ENCODE assay signal across 11 mouse cellular contexts in the genomic region with DNA sequence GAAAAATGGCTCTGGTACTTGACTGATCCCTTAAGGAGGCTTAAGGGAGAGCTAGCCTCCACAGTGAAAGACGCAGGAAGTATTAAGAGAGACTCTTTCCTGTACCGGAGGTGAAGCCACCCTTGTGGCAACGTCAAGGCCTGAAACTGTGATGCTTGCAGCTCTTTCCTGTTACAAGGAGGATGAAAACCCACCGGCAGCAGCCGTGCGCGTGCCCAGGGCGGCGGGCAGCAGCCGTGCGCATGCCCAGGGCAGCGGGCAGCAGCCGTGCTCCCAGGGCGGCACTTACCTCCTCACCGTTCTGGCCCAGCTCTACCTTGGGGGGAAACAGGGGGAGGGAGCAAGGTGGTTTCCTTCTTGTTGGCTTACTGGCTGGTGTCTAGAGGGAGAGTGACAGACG. TPM values are rescaled to one million over a fixed set of nuclear protein-coding genes. Genes with fewer than 3 reads are reported as not detected.
A peak's percentile ranks its signal among the peaks of the same experiment; 100 is the strongest.
DNase-seq lines count a peak whose midpoint lies in the region; ATAC-seq and TF ChIP-seq lines count a peak whose summit lies in the region.
"Had no signal": no experiment of that assay in that cellular context is flagged by ENCODE, and none has a peak within 500 bp of the region (broad histone marks: within the 10 kb centered on the region; RNA-seq: fewer than 3 reads in every experiment).

No protein-coding gene starts in this region.

- no peaks in the 10 kb centered on the region for H3K9me3 ChIP-seq in lung, embryonic 14.5 days (ENCODE audit: low read depth, low read length)
- no peaks in the 10 kb centered on the region for H3K9me3 ChIP-seq in heart, embryonic 16.5 days (replicated peaks; ENCODE audit: control insufficient read depth, low read length)
- H3K9me3 ChIP-seq: embryonic facial prominence, embryonic 13.5 days had no signal

- WGBS in lung, embryonic 14.5 days: 74% methylated on average over 16 of the region's 16 CpGs
- 67% methylated on average over 16 of the region's 16 CpGs for WGBS in heart, embryonic 16.5 days

- no peak for TF ChIP-seq CTCF in lung, embryonic 14.5 days (IDR thresholded peaks at IDR 0.05; ENCODE audit: low read depth)

- no peak overlapping the region for H3K9ac ChIP-seq in lung, embryonic 14.5 days
- peak overlapping the region; percentile 61 for H3K9ac ChIP-seq in heart, embryonic 16.5 days (ENCODE audit: low read length)
- H3K9ac ChIP-seq: embryonic facial prominence, embryonic 13.5 days had no signal

- DNase-seq in heart, adult 11 months: peak; percentile 92
- DNase-seq in heart, postnatal 4 days: no peak
- DNase-seq in lung, embryonic 14.5 days: no peak
- DNase-seq in lung, adult 18-20 months: no peak
- DNase-seq in splenic B cell, adult 2 months (ENCODE audit: low read depth, low spot score): peak; percentile 58
- DNase-seq in lung, postnatal 14 days: no peak
- no peak for DNase-seq in layer of hippocampus, adult 9-10 months (ENCODE audit: low spot score)
- DNase-seq: adrenal gland, postnatal 25 days had no signal

- H3K36me3 ChIP-seq in lung, embryonic 14.5 days (ENCODE audit: insufficient read depth): peaks cover 8% of the 10 kb centered on the region; the same call in 1 of the 2 replicates
- H3K36me3 ChIP-seq in heart, embryonic 16.5 days (ENCODE audit: control insufficient read depth, insufficient read depth): peaks cover 17% of the 10 kb centered on the region
- H3K36me3 ChIP-seq in splenic B cell, adult 2 months (ENCODE audit: control insufficient read depth, insufficient read depth, low read length, poor library complexity, severe bottlenecking): peaks cover 18% of the 10 kb centered on the region
- H3K36me3 ChIP-seq: embryonic facial prominence, embryonic 13.5 days had no signal

- H3K4me3 ChIP-seq in lung, embryonic 14.5 days (ENCODE audit: low read depth, low read length): no peak overlapping the region
- no peak overlapping the region for H3K4me3 ChIP-seq in heart, embryonic 16.5 days (ENCODE audit: low read length)
- H3K4me3 ChIP-seq: embryonic facial prominence, embryonic 13.5 days had no signal

- H3K27me3 ChIP-seq in lung, embryonic 14.5 days (ENCODE audit: insufficient read depth, low read length): no peaks in the 10 kb centered on the region
- no peaks in the 10 kb centered on the region for H3K27me3 ChIP-seq in heart, embryonic 16.5 days (ENCODE audit: control insufficient read depth, insufficient read depth, low read length)
- H3K27me3 ChIP-seq in splenic B cell, adult 2 months (ENCODE audit: control insufficient read depth, insufficient read depth, low read length, poor library complexity, severe bottlenecking): no peaks in the 10 kb centered on the region
- H3K27me3 ChIP-seq: embryonic facial prominence, embryonic 13.5 days had no signal

- no peak for ATAC-seq in lung, embryonic 14.5 days (ENCODE audit: insufficient read depth)
- ATAC-seq in heart, embryonic 16.5 days (replicated peaks; ENCODE audit: extremely low read depth, insufficient read depth, low FRiP score): no peak

- H3K4me2 ChIP-seq in lung, embryonic 14.5 days: no peak overlapping the region
- H3K4me2 ChIP-seq in heart, embryonic 16.5 days (ENCODE audit: low read depth, low read length): no peak overlapping the region
- H3K4me2 ChIP-seq: embryonic facial prominence, embryonic 13.5 days had no signal

- H3K27ac ChIP-seq in lung, embryonic 14.5 days (ENCODE audit: low read depth): peak overlapping the region; percentile 15; the same call in 1 of the 2 replicates
- peak overlapping the region; percentile 97 for H3K27ac ChIP-seq in heart, embryonic 16.5 days (ENCODE audit: low read length)
- H3K27ac ChIP-seq: embryonic facial prominence, embryonic 13.5 days had no signal

- no peaks in the 10 kb centered on the region; the same call in 1 of the 2 replicates for H3K4me1 ChIP-seq in lung, embryonic 14.5 days (ENCODE audit: insufficient read depth)
- peaks cover 47% of the 10 kb centered on the region for H3K4me1 ChIP-seq in heart, embryonic 16.5 days (ENCODE audit: control insufficient read depth, insufficient read depth, low read length)

RNA-seq across cellular contexts. Expression of a gene that starts 28.9 kb away (rescaled TPM):
- 10 to 100 TPM; 65.0 to 65.2 TPM for total RNA-seq in heart, postnatal 4 days (2021)
- 208 and 220 TPM in 2 replicates for polyA plus RNA-seq in lung, embryonic 14.5 days (2014; fragmentation: Nextera tagmentation; extraction: Ambion mirVana)
- 95.3 and 104 TPM in 2 replicates for polyA plus RNA-seq in heart, embryonic 16.5 days (2015; fragmentation: Nextera tagmentation; extraction: Ambion mirVana)
- total RNA-seq: monocyte, adult 5-6 weeks had no signal

RNA-seq across cellular contexts. Expression of a gene that starts 46.3 kb away (rescaled TPM):
- 100 to 1,000 TPM; 107 to 115 TPM for total RNA-seq in heart, postnatal 4 days (2021)
- 22.9 and 25.2 TPM in 2 replicates for polyA plus RNA-seq in lung, embryonic 14.5 days (2014; fragmentation: Nextera tagmentation; extraction: Ambion mirVana)
- 99.3 and 111 TPM in 2 replicates for polyA plus RNA-seq in heart, embryonic 16.5 days (2015; fragmentation: Nextera tagmentation; extraction: Ambion mirVana)

Comparison
In these comparisons a context has a peak if more than half of its experiments do, and no peak if none do; other contexts are left out.
1. DNase-seq: peak in heart, adult 11 months (single experiment) and splenic B cell, adult 2 months (single experiment); none in heart, postnatal 4 days (single experiment), lung, embryonic 14.5 days (single experiment), lung, adult 18-20 months (0 of 2), lung, postnatal 14 days (single experiment) and layer of hippocampus, adult 9-10 months (single experiment).